Mouse (Mus musculus): ENCODE measurements around the gene Gm10563.
"Not testable (repeated sequence)": the region's sequence is repeated elsewhere in the genome, so short reads cannot be mapped to it uniquely, and the experiment has no call there.

Gm10563 gene

GRCm38 (mm10) chr4:155645308-155645707 lies at the start of gene Gm10563:
TSS of gene Gm10563 (minus strand) at chr4:155645408.
- DNase-seq = not testable (repeated sequence)

- peak; percentile 43 to 65 for DNase-seq
These were observed 49.5 kb upstream of the Gm10563 start for GRCm38 (mm10) chr4:155694482-155695401.

- peak; percentile 48 to 73 for DNase-seq
These were observed 48.9 kb upstream of the Gm10563 start, which contains the start of gene Fndc10 for GRCm38 (mm10) chr4:155694111-155694481. TSS of gene Fndc10 (plus strand) at chr4:155694342.

GRCm38 (mm10) chr4:155692421-155692820 lies 47.2 kb upstream of the Gm10563 start:
- no peak for DNase-seq

- DNase-seq = no peak
These were observed 45.6 kb upstream of the Gm10563 start for GRCm38 (mm10) chr4:155690571-155691375.

- not testable (repeated sequence) for DNase-seq
These were observed 42.6 kb upstream of the Gm10563 start for GRCm38 (mm10) chr4:155687764-155688163.

- not testable (repeated sequence) for DNase-seq
These were observed 38.6 kb upstream of the Gm10563 start for GRCm38 (mm10) chr4:155683670-155684277.

- no peak for DNase-seq
These were observed 30.8 kb upstream of the Gm10563 start for GRCm38 (mm10) chr4:155675991-155676390.

- no peak for DNase-seq
These were observed 26.9 kb upstream of the Gm10563 start for GRCm38 (mm10) chr4:155672082-155672481.

- DNase-seq = not testable (repeated sequence)
These were observed 25.0 kb upstream of the Gm10563 start for GRCm38 (mm10) chr4:155670236-155670635.

- DNase-seq = no peak
These were observed 24.4 kb upstream of the Gm10563 start for GRCm38 (mm10) chr4:155669598-155670075.

- peak; percentile 92 to 96 for DNase-seq
These were observed 23.7 kb upstream of the Gm10563 start, which contains the start of gene Mib2 for GRCm38 (mm10) chr4:155668689-155669597. TSS of gene Mib2 (minus strand) at chr4:155669198.

- no peak for DNase-seq
These were observed 21.7 kb upstream of the Gm10563 start for GRCm38 (mm10) chr4:155666903-155667302.

- DNase-seq = no peak
These were observed 15.4 kb upstream of the Gm10563 start for GRCm38 (mm10) chr4:155660641-155661040.

- DNase-seq = no peak
These were observed 13.8 kb upstream of the Gm10563 start for GRCm38 (mm10) chr4:155658961-155659360.

- no peak for DNase-seq
These were observed 11.1 kb upstream of the Gm10563 start for GRCm38 (mm10) chr4:155656214-155656751.

- DNase-seq = peak in 1 of 2 experiments; percentile 35
These were observed 9.5 kb upstream of the Gm10563 start for GRCm38 (mm10) chr4:155654456-155655298.

- DNase-seq = no peak
These were observed 8.9 kb upstream of the Gm10563 start for GRCm38 (mm10) chr4:155654183-155654455.

GRCm38 (mm10) chr4:155653451-155654182 lies 8.4 kb upstream of the Gm10563 start:
- DNase-seq = no peak

GRCm38 (mm10) chr4:155653086-155653450 lies 7.9 kb upstream of the Gm10563 start, which contains the start of gene Mmp23:
TSS of gene Mmp23 (minus strand) at chr4:155653384.
- no peak for DNase-seq

Data from spleen, adult 18-20 months (tissue).